Mouse (Mus musculus) retina, postnatal 1 day (tissue): ENCODE measurements around the gene H2-Ab1.
A peak's percentile ranks its signal among the peaks of the same experiment; 100 is the strongest.
"Not testable (repeated sequence)": the region's sequence is repeated elsewhere in the genome, so short reads cannot be mapped to it uniquely, and the experiment has no call there.

Experiments used
- DNase-seq: peaks from one replicate; pipeline ENCODE4 v3.0.0-alpha.2; 2012

H2-Ab1 gene

DNA sequence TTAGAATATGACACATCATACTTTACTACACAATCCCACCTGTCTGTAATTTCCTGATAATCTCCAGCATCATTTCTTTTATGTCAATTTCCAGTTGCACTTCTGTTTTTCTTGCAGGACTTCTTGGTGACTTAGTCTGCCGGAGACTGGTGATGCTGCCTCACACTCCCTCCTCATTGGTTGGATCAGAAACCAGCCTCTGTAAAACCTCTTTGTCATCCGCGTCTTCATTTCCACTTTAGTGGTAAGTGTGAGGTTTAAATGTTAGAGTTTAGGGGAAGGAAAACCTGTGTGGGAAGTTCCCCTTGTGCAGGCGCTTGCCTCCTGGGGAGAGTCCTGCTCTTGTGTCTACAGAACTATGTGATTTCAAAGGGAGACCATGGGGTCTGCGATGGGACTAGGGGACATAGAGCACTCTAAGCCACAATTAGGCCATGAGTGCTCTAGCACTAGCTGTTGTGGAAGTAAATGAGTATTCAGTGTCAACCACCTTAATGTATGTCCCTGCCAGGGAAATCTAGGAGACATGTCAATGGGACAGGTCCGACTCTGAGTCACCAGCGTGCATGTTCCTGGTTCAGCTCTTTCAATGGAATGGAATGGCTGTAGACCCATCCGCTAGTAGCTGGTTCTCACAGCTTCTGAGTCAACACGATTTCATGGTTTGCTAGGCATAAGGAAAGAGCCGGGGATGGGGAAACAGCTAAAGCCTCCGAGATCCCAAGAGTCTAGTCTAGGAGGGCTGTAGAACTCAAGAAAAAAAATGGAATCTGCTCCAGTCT, at the start of gene H2-Ab1:
TSS of gene H2-Ab1 (plus strand) at position 96 of the 782 bp plus-strand sequence.
- peak; percentile 33 for DNase-seq

DNA sequence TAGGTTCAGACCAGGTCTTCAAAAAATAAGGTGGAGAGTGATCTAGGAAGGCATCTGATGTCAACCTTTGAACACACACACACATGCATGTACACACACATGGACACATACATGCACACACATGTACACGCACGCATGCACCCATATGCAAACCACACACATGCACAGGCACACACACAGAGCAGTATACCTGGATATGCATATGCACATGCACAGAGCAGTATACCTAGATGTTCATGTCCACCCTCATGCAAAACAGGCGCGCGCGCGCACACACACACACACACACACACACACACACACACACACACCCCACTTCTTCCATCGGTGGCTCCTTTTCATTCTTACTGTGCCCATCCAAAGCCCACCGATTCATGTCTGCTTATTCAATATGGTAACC, 49.6 kb upstream of the H2-Ab1 start:
- DNase-seq, result no peak

GRCm38 (mm10) chr17:34208421-34208820, 49.1 kb upstream of the H2-Ab1 start:
- DNase-seq, result no peak

- DNase-seq, result no peak
These were observed 47.8 kb upstream of the H2-Ab1 start for GRCm38 (mm10) chr17:34209680-34210079.

- DNase-seq, result no peak
These were observed 46.9 kb upstream of the H2-Ab1 start for GRCm38 (mm10) chr17:34210599-34210998.

DNA sequence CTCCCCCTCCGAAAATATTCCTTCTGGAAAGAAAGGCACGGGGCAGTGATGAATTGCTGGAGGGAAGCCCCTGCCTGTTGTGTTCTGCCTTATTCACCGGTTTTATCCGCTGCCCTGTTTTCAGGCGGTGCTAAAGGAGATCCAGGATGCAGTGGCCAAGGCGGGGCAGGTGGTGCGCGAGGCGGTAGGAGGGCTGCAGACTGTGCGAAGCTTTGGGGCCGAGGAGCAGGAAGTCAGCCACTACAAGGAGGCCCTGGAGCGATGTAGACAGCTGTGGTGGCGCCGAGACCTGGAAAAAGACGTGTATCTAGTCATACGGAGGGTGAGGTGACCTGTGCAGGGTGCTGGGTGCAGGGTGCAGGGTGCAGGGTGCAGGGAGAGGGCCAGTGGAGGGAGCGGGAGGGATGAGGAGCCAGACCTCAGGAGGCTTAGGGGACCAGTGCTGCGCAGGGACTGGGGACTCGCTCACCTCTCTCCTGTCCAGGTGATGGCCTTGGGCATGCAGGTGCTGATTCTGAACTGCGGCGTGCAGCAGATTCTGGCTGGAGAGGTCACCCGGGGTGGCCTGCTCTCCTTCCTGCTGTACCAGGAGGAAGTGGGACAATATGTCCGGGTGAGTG, 45.6 kb upstream of the H2-Ab1 start:
- no peak for DNase-seq

DNA sequence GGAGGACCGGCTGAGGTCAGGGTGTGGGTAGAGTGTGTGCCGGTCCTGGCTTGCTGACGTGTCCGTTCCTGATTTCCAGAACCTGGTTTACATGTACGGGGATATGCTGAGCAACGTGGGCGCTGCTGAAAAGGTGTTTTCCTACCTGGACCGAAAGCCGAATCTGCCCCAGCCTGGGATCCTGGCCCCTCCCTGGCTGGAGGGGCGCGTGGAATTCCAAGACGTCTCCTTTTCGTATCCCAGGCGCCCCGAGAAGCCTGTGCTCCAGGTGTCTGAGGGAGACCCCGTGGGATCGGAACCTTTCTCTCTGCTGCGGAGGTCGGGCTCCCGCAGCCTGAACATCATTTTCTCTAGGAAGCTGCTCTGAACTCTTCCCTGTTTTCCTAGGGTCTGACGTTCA, 43.6 kb upstream of the H2-Ab1 start:
- no peak for DNase-seq

DNA sequence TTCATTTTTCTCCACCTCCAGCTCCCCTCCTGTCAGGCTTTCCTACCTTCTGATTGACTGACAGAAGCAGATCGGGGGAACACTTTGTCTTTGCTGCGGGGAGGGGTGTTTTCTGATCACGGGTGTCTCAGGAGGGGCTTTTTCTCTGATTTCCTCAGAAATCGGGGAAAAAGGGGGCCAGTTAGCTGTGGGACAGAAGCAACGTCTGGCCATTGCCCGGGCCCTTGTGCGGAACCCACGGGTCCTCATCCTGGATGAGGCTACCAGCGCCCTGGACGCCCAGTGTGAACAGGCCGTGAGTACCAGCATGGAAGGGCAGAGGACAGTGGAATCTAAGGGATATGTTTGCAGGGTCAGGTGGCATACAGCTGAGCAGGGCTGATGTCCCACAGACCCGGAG, 42.3 kb upstream of the H2-Ab1 start:
- DNase-seq, result no peak

DNA sequence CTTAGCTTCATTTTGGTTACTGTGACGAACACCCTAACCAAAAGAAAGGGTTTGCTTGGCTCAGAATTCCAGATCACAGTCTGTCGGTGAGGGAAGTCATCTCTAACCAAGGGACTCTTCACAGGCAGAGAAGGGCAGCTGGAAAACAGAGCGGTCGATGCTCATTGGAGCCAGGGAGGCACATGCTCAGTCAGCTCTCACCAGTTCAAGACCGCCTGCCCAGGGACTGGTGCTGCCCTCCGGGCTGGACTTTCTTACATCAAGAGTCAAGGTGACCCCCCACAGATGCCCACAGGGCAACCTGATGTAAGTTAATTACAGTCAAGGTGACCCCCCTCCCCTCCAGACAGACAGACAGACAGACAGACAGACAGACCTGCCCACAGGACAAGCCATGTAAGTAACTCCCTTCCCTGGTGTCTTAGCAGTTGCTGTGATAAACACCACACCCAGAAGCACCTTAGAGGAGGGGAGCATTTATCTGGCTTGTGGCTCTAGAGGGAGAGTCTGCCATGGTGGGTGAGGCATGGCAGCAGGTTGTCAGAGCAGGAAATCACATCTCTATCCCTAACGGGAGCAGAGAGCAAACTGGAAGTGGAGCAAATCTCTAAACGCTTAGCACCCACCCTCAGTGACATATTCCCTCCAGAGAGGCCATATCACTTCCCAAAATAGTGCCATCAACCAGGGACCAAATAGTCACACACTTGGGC, 40.1 kb upstream of the H2-Ab1 start:
- DNase-seq, result no peak

DNA sequence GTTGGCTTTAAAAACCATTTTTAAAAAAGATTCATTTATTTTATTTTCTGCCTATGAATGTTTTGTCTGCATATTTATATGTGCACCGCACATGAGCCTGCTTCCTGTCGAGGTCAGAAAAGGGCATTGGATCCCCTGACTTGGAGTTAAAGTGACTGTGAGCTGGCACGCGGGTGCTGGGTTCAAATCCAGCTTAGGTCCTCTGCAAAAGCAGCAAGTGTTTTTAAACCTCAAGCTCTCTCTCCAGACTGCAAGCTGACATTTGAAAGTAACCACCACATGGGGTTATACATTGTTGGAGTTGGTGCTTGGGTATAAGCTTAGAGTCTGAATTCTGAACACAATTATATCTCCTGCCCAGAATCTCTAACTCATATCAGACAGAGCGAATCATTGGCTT, 39.5 kb upstream of the H2-Ab1 start:
- DNase-seq, result no peak

DNA sequence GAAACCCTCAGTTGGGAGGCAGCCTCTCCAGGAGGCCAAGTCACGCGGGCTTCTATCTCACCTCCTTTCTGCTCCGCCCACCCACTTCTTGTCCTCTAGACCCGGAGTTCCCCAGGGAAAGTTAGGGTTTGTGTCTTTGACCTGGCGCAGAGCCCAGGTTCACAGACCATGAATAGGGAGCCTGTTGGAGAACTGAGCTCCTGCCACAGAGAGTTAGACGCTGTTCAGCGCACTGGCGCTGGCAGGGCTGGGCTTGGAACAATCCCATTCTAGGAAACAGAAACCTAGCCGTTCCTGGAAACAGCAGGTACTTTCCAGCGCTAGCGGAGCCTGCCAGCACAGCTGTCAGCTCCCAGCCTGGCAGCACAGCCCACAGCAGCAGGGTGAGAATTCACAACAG, 38.8 kb upstream of the H2-Ab1 start:
- DNase-seq, result peak; percentile 78

- peak; percentile 50 for DNase-seq
These were observed 38.4 kb upstream of the H2-Ab1 start for GRCm38 (mm10) chr17:34219096-34219495.

- not testable (repeated sequence) for DNase-seq
These were observed 37.7 kb upstream of the H2-Ab1 start for GRCm38 (mm10) chr17:34219801-34220200.

- DNase-seq, result not testable (repeated sequence)
These were observed 37.1 kb upstream of the H2-Ab1 start for GRCm38 (mm10) chr17:34220401-34220800.

- DNase-seq, result no peak
These were observed 32.7 kb upstream of the H2-Ab1 start for GRCm38 (mm10) chr17:34224816-34225215.

GRCm38 (mm10) chr17:34225426-34225825, 32.1 kb upstream of the H2-Ab1 start:
- no peak for DNase-seq

DNA sequence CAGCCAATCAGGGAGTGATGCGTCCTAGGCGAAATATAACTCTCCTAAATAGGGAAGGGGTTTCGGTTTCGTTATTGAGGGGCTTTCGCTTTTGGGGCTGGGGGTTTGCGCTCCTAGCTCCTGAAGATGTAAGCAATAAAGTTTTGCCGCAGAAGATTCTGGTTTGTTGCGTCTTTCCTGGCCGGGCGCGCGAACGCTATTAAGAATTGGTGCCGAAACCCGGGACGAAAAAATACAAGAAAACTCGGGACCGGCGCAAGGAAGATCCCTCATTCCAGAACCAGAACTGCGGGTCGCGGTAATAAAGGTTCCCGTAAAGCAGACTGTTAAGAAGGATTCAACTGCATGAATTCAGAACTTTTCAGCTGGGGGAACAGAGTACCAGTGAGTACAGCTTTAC, 31.6 kb upstream of the H2-Ab1 start:
- not testable (repeated sequence) for DNase-seq

- DNase-seq, result not testable (repeated sequence)
These were observed 26.5 kb upstream of the H2-Ab1 start for GRCm38 (mm10) chr17:34230971-34231370.

DNA sequence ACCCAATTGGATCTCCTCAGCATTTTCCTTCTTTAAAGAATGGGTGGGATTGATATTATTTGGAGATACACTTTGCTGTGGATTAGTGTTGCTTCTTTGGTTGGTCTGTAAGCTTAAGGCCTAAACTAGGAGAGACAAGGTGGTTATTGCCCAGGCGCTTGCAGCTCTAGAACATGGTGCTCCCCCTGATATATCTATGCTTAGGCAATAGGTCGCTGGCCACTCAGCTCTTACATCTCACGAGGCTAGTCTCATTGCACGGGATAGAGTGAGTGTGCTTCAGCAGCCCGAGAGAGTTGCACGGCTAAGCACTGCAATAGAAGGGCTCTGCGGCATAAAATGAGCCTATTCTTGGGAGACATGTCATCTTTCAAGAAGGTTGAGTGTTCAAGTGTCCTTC, 25.5 kb upstream of the H2-Ab1 start:
- DNase-seq, result not testable (repeated sequence)

DNA sequence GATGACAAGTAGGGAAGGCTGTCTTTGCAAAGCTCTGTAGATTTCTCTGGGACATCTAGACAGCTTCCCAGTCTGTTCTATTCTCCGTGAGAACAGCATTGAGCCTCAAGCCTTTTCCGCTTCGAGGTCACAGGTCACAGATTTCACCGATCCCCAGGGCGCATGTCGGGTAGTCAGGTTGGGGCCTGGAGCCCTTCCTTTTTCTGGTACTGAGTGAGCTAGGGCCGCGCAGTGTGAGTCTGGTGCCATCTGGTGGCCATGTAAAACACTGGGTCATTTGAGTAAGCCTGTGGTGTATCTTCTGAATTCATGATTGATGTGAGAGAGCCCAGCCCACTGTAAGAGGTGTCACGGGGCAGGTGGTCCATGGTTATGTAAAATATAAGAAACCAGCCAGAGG, 22.6 kb upstream of the H2-Ab1 start:
- peak; percentile 82 for DNase-seq

DNA sequence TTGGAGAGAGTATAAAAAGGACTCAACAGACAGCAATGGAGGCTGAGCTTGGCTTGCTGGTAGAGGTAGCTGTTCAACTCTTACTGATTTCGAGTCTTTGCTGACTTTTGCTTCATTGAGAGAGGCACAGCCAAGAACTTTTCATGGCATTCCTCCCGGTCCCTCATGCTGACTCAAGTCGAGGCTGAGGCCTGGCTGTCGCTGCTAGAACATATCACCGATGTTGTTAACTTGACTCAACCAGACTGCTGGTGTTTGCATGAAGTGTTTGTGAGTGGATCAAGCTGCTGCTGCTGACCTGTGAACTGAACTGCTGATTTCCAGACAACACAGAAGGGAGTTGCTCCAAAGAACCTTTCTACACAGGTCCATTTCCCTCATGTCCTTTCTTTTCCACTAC, 20.8 kb upstream of the H2-Ab1 start:
- no peak for DNase-seq

GRCm38 (mm10) chr17:34237741-34238140, 19.7 kb upstream of the H2-Ab1 start:
- DNase-seq, result no peak

DNA sequence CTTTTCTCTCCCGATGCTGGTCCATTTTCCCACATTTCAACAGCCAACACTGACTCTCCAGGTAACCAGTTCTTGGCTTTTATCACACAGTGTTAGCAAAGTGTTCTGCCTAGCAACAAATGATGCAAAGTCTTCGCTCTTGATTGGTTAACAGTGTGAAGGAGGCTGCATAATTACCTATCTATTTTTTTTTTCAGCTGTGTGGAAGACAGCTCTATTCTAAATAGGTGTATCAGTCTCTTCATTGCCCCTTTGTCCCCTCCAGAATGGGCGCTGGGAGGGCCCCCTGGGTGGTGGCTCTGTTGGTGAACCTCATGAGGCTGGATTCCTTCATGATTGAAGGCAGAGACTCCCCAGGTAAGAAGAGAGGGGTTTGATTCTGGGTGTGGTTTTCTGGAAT, 18.8 kb upstream of the H2-Ab1 start, which contains the start of gene H2-Ob:
TSS of gene H2-Ob (plus strand) at position 198 of the 400 bp plus-strand sequence.
- no peak for DNase-seq

GRCm38 (mm10) chr17:34239601-34240041, 17.9 kb upstream of the H2-Ab1 start:
- no peak for DNase-seq
